Mouse (Mus musculus): Measurements from ENCODE around the gene Lefty1.

Gene Lefty1

GRCm38 (mm10) chr1:180934467-180935419 is at the start of gene Lefty1:
Gene Lefty1 (plus strand): TSS chr1:180935022.
- peak; percentile 83 for DNase-seq (ENCODE audit: low read depth, low spot score)

GRCm38 (mm10) chr1:180888556-180889042 is 46.2 kb upstream of the Lefty1 start:
- DNase-seq (ENCODE audit: low read depth, low spot score): peak; percentile 100

GRCm38 (mm10) chr1:180889172-180889571 is 45.6 kb upstream of the Lefty1 start:
- DNase-seq (ENCODE audit: low read depth, low spot score): peak; percentile 94

- peak; percentile 98 for DNase-seq (ENCODE audit: low read depth, low spot score)
Measured at GRCm38 (mm10) chr1:180889841-180890240, 45.0 kb upstream of the Lefty1 start.

GRCm38 (mm10) chr1:180892808-180893207 is 42.0 kb upstream of the Lefty1 start, which contains the start of gene Lefty2:
Gene Lefty2 (plus strand): TSS chr1:180893108.
- no peak for DNase-seq (ENCODE audit: low read depth, low spot score)

GRCm38 (mm10) chr1:180894088-180894987 is 40.5 kb upstream of the Lefty1 start:
- DNase-seq (ENCODE audit: low read depth, low spot score): peak; percentile 86

GRCm38 (mm10) chr1:180901107-180901506 is 33.7 kb upstream of the Lefty1 start:
- DNase-seq (ENCODE audit: low read depth, low spot score): peak; percentile 84

GRCm38 (mm10) chr1:180902915-180903314 is 31.9 kb upstream of the Lefty1 start:
- peak; percentile 93 for DNase-seq (ENCODE audit: low read depth, low spot score)

- DNase-seq (ENCODE audit: low read depth, low spot score): no peak
Measured at GRCm38 (mm10) chr1:180903666-180904038, 31.2 kb upstream of the Lefty1 start.

GRCm38 (mm10) chr1:180904039-180904814 is 30.6 kb upstream of the Lefty1 start, which contains the start of gene Pycr2:
Gene Pycr2 (plus strand): TSS chr1:180904293.
- peak; percentile 97 for DNase-seq (ENCODE audit: low read depth, low spot score)

- no peak for DNase-seq (ENCODE audit: low read depth, low spot score)
Measured at GRCm38 (mm10) chr1:180904815-180905080, 30.1 kb upstream of the Lefty1 start.

- DNase-seq (ENCODE audit: low read depth, low spot score): no peak
Measured at GRCm38 (mm10) chr1:180905307-180905706, 29.5 kb upstream of the Lefty1 start.

- DNase-seq (ENCODE audit: low read depth, low spot score): no peak
Measured at GRCm38 (mm10) chr1:180905876-180906275, 28.9 kb upstream of the Lefty1 start.

GRCm38 (mm10) chr1:180906461-180907147 is 28.2 kb upstream of the Lefty1 start:
- DNase-seq (ENCODE audit: low read depth, low spot score): peak; percentile 74

- DNase-seq (ENCODE audit: low read depth, low spot score): peak; percentile 49
Measured at GRCm38 (mm10) chr1:180911138-180911537, 23.7 kb upstream of the Lefty1 start.

- peak; percentile 51 for DNase-seq (ENCODE audit: low read depth, low spot score)
Measured at GRCm38 (mm10) chr1:180911653-180912287, 23.1 kb upstream of the Lefty1 start.

GRCm38 (mm10) chr1:180912792-180913191 is 22.0 kb upstream of the Lefty1 start:
- DNase-seq (ENCODE audit: low read depth, low spot score): no peak

GRCm38 (mm10) chr1:180913797-180914196 is 21.0 kb upstream of the Lefty1 start:
- no peak for DNase-seq (ENCODE audit: low read depth, low spot score)

GRCm38 (mm10) chr1:180916425-180916824 is 18.4 kb upstream of the Lefty1 start:
- DNase-seq (ENCODE audit: low read depth, low spot score): no peak

GRCm38 (mm10) chr1:180917053-180917452 is 17.8 kb upstream of the Lefty1 start:
- no peak for DNase-seq (ENCODE audit: low read depth, low spot score)

Data from ES-CJ7 (cell line).